Mouse (Mus musculus): ENCODE results near the gene Ttc9c. TPM values are rescaled to one million over a fixed set of nuclear protein-coding genes. Genes with fewer than 3 reads are reported as not detected.

Gene Ttc9c
- polyA plus RNA-seq, 1 experiment from 2014 or later = 50.6 TPM

GRCm38 (mm10) chr19:8819596-8820423 lies 677 bp upstream of the Ttc9c start, which contains the start of gene Hnrnpul2:
Hnrnpul2 (plus strand) TSS chr19:8820010.
- H3K9me3 ChIP-seq (ENCODE audit: control insufficient read depth, low read length) = no peaks in the 10 kb centered on the region
- peaks cover 6% of the 10 kb centered on the region; the same call in 1 of the 2 replicates for H3K36me3 ChIP-seq (ENCODE audit: control insufficient read depth, insufficient read depth, low read length)
- peak within 1 kb of the TSS; percentile 94 for H3K9ac ChIP-seq (ENCODE audit: low read length)
- under 1% methylated on average over 77 of the region's 83 CpGs for WGBS
- H3K27me3 ChIP-seq (ENCODE audit: control insufficient read depth, insufficient read depth, low read length) = no peaks in the 10 kb centered on the region
- peak within 1 kb of the TSS; percentile 98 for H3K4me2 ChIP-seq (ENCODE audit: low read depth)
- H3K27ac ChIP-seq (ENCODE audit: low read depth, low read length) = peak within 1 kb of the TSS; percentile 98
- DNase-seq (ENCODE audit: low spot score) (peak; percentile 98), ATAC-seq (ENCODE audit: insufficient read depth, low FRiP score, low TSS enrichment) (peak; percentile 94)
- H3K4me1 ChIP-seq (ENCODE audit: control insufficient read depth, insufficient read depth, low read length) = peaks cover 30% of the 10 kb centered on the region
- H3K4me3 ChIP-seq (ENCODE audit: low read depth, low read length) = peak within 1 kb of the TSS; percentile 88

DNA sequence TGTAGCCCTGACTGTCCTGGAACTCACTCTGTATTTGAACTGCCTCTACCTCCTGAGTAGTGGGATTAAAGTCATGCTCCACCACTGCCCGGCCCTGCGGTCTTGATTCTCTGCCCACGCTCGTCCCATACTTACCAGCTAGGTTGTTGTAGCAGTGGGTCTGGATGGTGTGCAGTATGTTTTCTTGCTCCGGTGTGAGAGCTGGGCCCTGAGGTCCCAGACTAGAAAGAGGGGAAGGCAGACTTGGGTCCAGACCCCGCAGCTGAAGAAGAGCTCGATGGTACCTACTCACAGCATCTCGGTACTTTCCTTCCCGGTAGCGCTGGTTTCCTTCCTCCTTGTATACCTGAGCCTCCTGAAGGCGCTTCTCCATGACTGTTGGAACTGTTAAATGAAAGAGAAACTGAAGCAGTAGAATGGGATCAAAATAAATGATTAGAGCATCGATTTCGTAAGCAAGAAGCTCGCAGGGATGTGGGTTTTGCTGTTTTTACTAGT lies 783 bp downstream of the Ttc9c start:
- peak overlapping the region; percentile 58 for H3K9ac ChIP-seq (ENCODE audit: low read length)
- H3K36me3 ChIP-seq (ENCODE audit: control insufficient read depth, insufficient read depth, low read length) = peaks cover 5% of the 10 kb centered on the region; the same call in 1 of the 2 replicates
- peak overlapping the region; percentile 98 for H3K4me2 ChIP-seq (ENCODE audit: low read depth)
- peaks cover 30% of the 10 kb centered on the region for H3K4me1 ChIP-seq (ENCODE audit: control insufficient read depth, insufficient read depth, low read length)
- 31% methylated on average over 14 of the region's 14 CpGs for WGBS
- H3K4me3 ChIP-seq (ENCODE audit: low read depth, low read length) = peak overlapping the region; percentile 88
- no peak for ATAC-seq (ENCODE audit: insufficient read depth, low FRiP score, low TSS enrichment)
- H3K9me3 ChIP-seq (ENCODE audit: control insufficient read depth, low read length) = no peaks in the 10 kb centered on the region
- no peaks in the 10 kb centered on the region for H3K27me3 ChIP-seq (ENCODE audit: control insufficient read depth, insufficient read depth, low read length)
- no peak for DNase-seq (ENCODE audit: low spot score)
- peak overlapping the region; percentile 98 for H3K27ac ChIP-seq (ENCODE audit: low read depth, low read length)

DNA sequence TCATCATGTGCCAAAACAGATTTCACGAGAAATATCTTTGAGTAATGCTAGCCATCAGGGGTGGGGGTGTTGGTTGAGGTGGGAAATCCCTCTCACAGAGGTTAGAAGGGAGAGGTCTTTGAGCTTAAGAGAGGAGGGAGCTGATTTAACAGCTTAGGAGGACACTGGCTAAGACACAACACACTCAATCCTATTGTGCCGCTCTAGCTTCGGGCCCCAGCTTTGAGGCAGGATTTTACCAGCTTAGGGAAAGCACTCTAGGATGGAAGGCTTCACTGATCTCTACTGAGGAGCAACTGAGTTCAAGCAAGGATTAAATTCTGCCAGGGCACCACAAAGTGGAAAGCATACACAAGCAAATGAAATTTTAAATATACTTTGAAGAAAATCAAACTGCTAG lies 2.1 kb downstream of the Ttc9c start:
- Histone ChIP-seq H3K27ac (ENCODE audit: low read depth, low read length) (no peak overlapping the region), H3K9ac (ENCODE audit: low read length) (no peak overlapping the region), H3K36me3 (ENCODE audit: control insufficient read depth, insufficient read depth, low read length) (peaks cover 9% of the 10 kb centered on the region; the same call in 1 of the 2 replicates), H3K9me3 (ENCODE audit: control insufficient read depth, low read length) (no peaks in the 10 kb centered on the region), H3K4me2 (ENCODE audit: low read depth) (no peak overlapping the region; the same call in 1 of the 2 replicates), H3K27me3 (ENCODE audit: control insufficient read depth, insufficient read depth, low read length) (no peaks in the 10 kb centered on the region), H3K4me3 (ENCODE audit: low read depth, low read length) (no peak overlapping the region), H3K4me1 (ENCODE audit: control insufficient read depth, insufficient read depth, low read length) (peaks cover 22% of the 10 kb centered on the region)
- WGBS = 87% methylated on average over 3 of the region's 3 CpGs
- ATAC-seq (ENCODE audit: insufficient read depth, low FRiP score, low TSS enrichment) (no peak), DNase-seq (ENCODE audit: low spot score) (no peak)

DNA sequence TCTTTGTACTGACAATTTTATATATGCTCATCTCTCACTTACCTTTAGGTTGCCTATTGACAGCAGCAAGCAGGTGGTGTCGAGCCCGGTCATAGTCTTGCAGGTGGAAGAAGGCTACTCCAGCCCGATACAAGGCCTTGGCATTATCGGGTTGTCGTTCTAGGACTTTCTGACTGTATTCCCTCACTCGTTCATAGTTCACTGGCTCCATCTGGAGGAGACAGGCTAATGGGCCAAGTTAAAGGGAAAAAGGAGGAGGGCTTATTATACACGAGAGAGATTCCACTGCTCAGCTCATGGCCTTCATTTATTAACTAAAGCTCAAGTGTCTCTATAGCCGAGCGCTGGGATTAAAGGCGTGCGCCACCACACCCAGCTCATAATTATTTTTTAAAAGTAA lies 3.3 kb downstream of the Ttc9c start:
- ATAC-seq (ENCODE audit: insufficient read depth, low FRiP score, low TSS enrichment) = no peak
- Histone ChIP-seq H3K9me3 (ENCODE audit: control insufficient read depth, low read length) (no peaks in the 10 kb centered on the region), H3K4me3 (ENCODE audit: low read depth, low read length) (no peak overlapping the region), H3K27ac (ENCODE audit: low read depth, low read length) (no peak overlapping the region), H3K27me3 (ENCODE audit: control insufficient read depth, insufficient read depth, low read length) (no peaks in the 10 kb centered on the region), H3K9ac (ENCODE audit: low read length) (no peak overlapping the region), H3K4me1 (ENCODE audit: control insufficient read depth, insufficient read depth, low read length) (peaks cover 15% of the 10 kb centered on the region), H3K36me3 (ENCODE audit: control insufficient read depth, insufficient read depth, low read length) (peaks cover 12% of the 10 kb centered on the region), H3K4me2 (ENCODE audit: low read depth) (no peak overlapping the region)
- DNase-seq (ENCODE audit: low spot score) = no peak
- WGBS = 83% methylated on average over 11 of the region's 11 CpGs

- DNase-seq (ENCODE audit: low spot score) (no peak), ATAC-seq (ENCODE audit: insufficient read depth, low FRiP score, low TSS enrichment) (no peak)
- peaks cover 11% of the 10 kb centered on the region for H3K36me3 ChIP-seq (ENCODE audit: control insufficient read depth, insufficient read depth, low read length)
- no peak overlapping the region for H3K4me2 ChIP-seq (ENCODE audit: low read depth)
- H3K9me3 ChIP-seq (ENCODE audit: control insufficient read depth, low read length) = no peaks in the 10 kb centered on the region
- H3K9ac ChIP-seq (ENCODE audit: low read length) = no peak overlapping the region
- no peak overlapping the region for H3K4me3 ChIP-seq (ENCODE audit: low read depth, low read length)
- 94% methylated on average over 5 of the region's 5 CpGs for WGBS
- peaks cover 5% of the 10 kb centered on the region for H3K4me1 ChIP-seq (ENCODE audit: control insufficient read depth, insufficient read depth, low read length)
- no peaks in the 10 kb centered on the region for H3K27me3 ChIP-seq (ENCODE audit: control insufficient read depth, insufficient read depth, low read length)
- no peak overlapping the region for H3K27ac ChIP-seq (ENCODE audit: low read depth, low read length)
Measured at GRCm38 (mm10) chr19:8806810-8807209, 12.3 kb downstream of the Ttc9c start.

DNA sequence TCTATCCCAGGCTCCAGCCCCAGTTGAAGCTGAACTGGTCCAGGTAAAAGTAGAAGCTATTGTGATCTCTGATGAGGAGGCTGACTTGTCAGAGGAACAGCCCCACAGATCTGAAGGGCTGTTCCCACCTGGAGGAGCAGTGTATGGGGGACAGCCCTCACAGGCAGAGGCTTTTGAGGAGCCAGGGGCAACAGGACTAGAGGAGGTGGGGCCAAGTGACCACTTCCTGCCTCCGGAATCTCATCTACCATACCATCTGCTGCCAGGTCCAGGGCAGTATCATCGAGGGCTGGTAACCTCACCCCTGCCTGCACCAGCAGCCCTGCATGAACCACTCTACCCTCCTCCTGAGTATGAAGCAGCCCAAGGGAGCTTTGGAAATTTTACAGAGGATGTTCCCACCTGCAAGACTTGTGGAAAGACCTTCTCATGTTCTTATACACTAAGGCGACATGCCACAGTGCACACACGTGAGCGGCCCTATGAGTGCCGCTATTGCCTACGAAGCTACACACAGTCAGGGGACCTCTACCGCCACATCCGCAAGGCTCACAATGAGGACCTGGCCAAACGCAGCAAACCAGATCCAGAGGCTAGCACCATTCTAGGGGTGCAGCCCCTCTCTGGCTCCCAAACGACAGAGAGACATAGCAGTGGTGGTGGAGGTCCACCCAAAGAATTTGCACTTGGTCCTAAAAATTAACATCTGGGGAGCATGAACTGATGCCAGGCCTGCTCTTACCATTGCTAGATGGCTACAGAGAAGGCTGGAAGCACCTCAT lies 15.1 kb downstream of the Ttc9c start:
- peaks cover 8% of the 10 kb centered on the region for H3K4me1 ChIP-seq (ENCODE audit: control insufficient read depth, insufficient read depth, low read length)
- ATAC-seq (ENCODE audit: insufficient read depth, low FRiP score, low TSS enrichment) = no peak
- no peak for DNase-seq (ENCODE audit: low spot score)
- H3K27ac ChIP-seq (ENCODE audit: low read depth, low read length) = no peak overlapping the region
- H3K4me2 ChIP-seq (ENCODE audit: low read depth) = no peak overlapping the region
- H3K9ac ChIP-seq (ENCODE audit: low read length) = no peak overlapping the region
- WGBS = 93% methylated on average over 11 of the region's 11 CpGs
- H3K27me3 ChIP-seq (ENCODE audit: control insufficient read depth, insufficient read depth, low read length) = no peaks in the 10 kb centered on the region
- no peak overlapping the region for H3K4me3 ChIP-seq (ENCODE audit: low read depth, low read length)
- H3K36me3 ChIP-seq (ENCODE audit: control insufficient read depth, insufficient read depth, low read length) = peaks cover 8% of the 10 kb centered on the region
- no peaks in the 10 kb centered on the region for H3K9me3 ChIP-seq (ENCODE audit: control insufficient read depth, low read length)

- no peak overlapping the region for H3K27ac ChIP-seq (ENCODE audit: low read depth, low read length)
- peaks cover 6% of the 10 kb centered on the region for H3K36me3 ChIP-seq (ENCODE audit: control insufficient read depth, insufficient read depth, low read length)
- ATAC-seq (ENCODE audit: insufficient read depth, low FRiP score, low TSS enrichment) (no peak), DNase-seq (ENCODE audit: low spot score) (no peak)
- no peak overlapping the region for H3K9ac ChIP-seq (ENCODE audit: low read length)
- peaks cover 8% of the 10 kb centered on the region for H3K4me1 ChIP-seq (ENCODE audit: control insufficient read depth, insufficient read depth, low read length)
- 93% methylated on average over 9 of the region's 9 CpGs for WGBS
- no peak overlapping the region for H3K4me2 ChIP-seq (ENCODE audit: low read depth)
- H3K4me3 ChIP-seq (ENCODE audit: low read depth, low read length) = peak overlapping the region; percentile 42; the same call in 1 of the 2 replicates
- H3K9me3 ChIP-seq (ENCODE audit: control insufficient read depth, low read length) = no peaks in the 10 kb centered on the region
- H3K27me3 ChIP-seq (ENCODE audit: control insufficient read depth, insufficient read depth, low read length) = no peaks in the 10 kb centered on the region
Measured at GRCm38 (mm10) chr19:8803204-8803780, 15.8 kb downstream of the Ttc9c start.

DNA sequence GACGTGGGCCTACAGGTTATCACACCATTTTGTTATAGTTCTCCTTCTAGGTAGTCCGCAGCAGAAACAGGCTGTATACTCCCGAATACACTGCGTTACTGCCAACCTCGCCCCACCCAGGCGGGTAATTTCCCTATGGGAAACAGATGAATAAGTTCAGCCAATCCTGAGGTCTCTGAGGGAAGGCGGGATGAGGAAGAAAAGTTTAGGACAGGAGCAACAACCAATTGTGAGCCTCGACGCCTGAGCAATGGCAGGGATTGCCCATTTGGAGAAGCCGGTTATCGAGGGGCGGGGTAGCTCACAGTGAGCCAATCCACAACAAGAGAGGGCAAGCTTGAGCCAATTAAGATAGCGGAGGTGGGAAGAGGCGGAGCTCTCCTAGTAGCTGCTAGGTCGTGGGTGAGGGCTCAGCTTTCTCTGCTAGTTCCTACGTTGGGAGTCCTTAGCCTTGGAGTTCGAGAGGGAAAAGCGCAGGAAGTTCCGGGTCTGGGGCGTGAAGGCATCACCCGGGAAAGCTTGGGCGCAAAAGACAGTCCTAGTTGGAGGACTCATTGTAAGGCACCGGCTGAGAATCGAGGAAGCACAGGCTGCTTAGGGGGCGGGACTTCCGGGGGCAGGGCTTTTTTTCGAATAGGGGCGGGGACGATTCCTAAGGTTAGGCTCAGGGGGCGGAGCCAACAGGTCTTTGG lies 16.9 kb downstream of the Ttc9c start, which contains the start of gene Zbtb3:
Gene Zbtb3 (plus strand): TSS at position 426 of the 692 bp plus-strand sequence.
- H3K36me3 ChIP-seq (ENCODE audit: control insufficient read depth, insufficient read depth, low read length) = peaks cover 6% of the 10 kb centered on the region
- H3K4me1 ChIP-seq (ENCODE audit: control insufficient read depth, insufficient read depth, low read length) = peaks cover 13% of the 10 kb centered on the region
- peak within 1 kb of the TSS; percentile 57 for H3K4me2 ChIP-seq (ENCODE audit: low read depth)
- peak within 1 kb of the TSS; percentile 52 for H3K9ac ChIP-seq (ENCODE audit: low read length)
- ATAC-seq (ENCODE audit: insufficient read depth, low FRiP score, low TSS enrichment) (peak; percentile 99), DNase-seq (ENCODE audit: low spot score) (peak; percentile 94)
- H3K4me3 ChIP-seq (ENCODE audit: low read depth, low read length) = peak within 1 kb of the TSS; percentile 42
- no peaks in the 10 kb centered on the region for H3K27me3 ChIP-seq (ENCODE audit: control insufficient read depth, insufficient read depth, low read length)
- H3K9me3 ChIP-seq (ENCODE audit: control insufficient read depth, low read length) = no peaks in the 10 kb centered on the region
- WGBS = under 1% methylated on average over 30 of the region's 30 CpGs
- H3K27ac ChIP-seq (ENCODE audit: low read depth, low read length) = 0 out of 2 replicates have a peak within 1 kb of the TSS, but pooled peaks have one; percentile 47

Data from neural tube, embryonic 11.5 days (tissue).